Mouse (Mus musculus) bone marrow, adult 2 months (tissue): ENCODE measurements at regions not wholly inside any gene's neighbourhood (a gene's known extent, or its start where the extent isn't known, plus 50 kb on each side); places are given as distances from the start of the nearest gene placed in this dataset.

Experiments used
- H3K27ac ChIP-seq: fragments of 200-500 bp; 2 replicates; pipeline ENCODE4 v1.5.1; 2012; ENCODE audit warnings: low read depth, mild to moderate bottlenecking, control low read depth, inconsistent platforms, low read length; ENCODE audit not compliant: control insufficient read depth, poor library complexity, insufficient read depth
- H3K4me1 ChIP-seq: fragments of 200-500 bp; 2 replicates; pipeline ENCODE4 v1.6.1; 2011; ENCODE audit warnings: low read length; ENCODE audit not compliant: control insufficient read depth, insufficient read depth
- H3K4me3 ChIP-seq: fragments of 200-500 bp; replicated peaks from 2 replicates; pipeline ENCODE3; 2011; ENCODE audit warnings: mild to moderate bottlenecking, low read depth, low read length, control low read depth; ENCODE audit not compliant: control insufficient read depth
- CTCF ChIP-seq: fragments of 200-500 bp; IDR thresholded peaks from 2 replicates; pipeline ENCODE4 v1.5.1; 2011; ENCODE audit warnings: low read length, control low read depth; ENCODE audit not compliant: control insufficient read depth, insufficient read depth
- POLR2A ChIP-seq: fragments of 200-500 bp; IDR thresholded peaks from 2 replicates; pipeline ENCODE4 v1.6.1; 2011; ENCODE audit warnings: low read depth, mild to moderate bottlenecking, control low read depth, low read length, borderline replicate concordance; ENCODE audit not compliant: control insufficient read depth
- WGBS: fragments of 180-500 bp; shearing (Covaris S2); methylation state at CpG from one replicate; pipeline ENCODE4 v1.1.7; 2018; 5-methylcytosine and 5-hydroxymethylcytosine counted together

- TF ChIP-seq POLR2A (no peak), CTCF (no peak)
- Histone ChIP-seq H3K4me1 (no peaks in the 10 kb centered on the region), H3K4me3 (no peak overlapping the region), H3K27ac (no peak overlapping the region)
- 81% methylated on average over 8 of the region's 8 CpGs for WGBS
Observed at GRCm38 (mm10) chr10:44752719-44753390, 224.6 kb upstream of the Prdm1 start.

GRCm38 (mm10) chr10:44751061-44751460, 222.8 kb upstream of the Prdm1 start:
- Histone ChIP-seq H3K27ac (no peak overlapping the region), H3K4me3 (no peak overlapping the region), H3K4me1 (no peaks in the 10 kb centered on the region)
- WGBS: 85% methylated on average over 6 of the region's 6 CpGs
- TF ChIP-seq CTCF (no peak), POLR2A (no peak)

GRCm38 (mm10) chr10:44749206-44749605, 220.9 kb upstream of the Prdm1 start:
- TF ChIP-seq POLR2A (no peak), CTCF (no peak)
- Histone ChIP-seq H3K4me1 (no peaks in the 10 kb centered on the region), H3K27ac (no peak overlapping the region), H3K4me3 (no peak overlapping the region)
- WGBS: 56% methylated on average over 4 of the region's 4 CpGs

GRCm38 (mm10) chr10:44747419-44747818, 219.1 kb upstream of the Prdm1 start:
- 78% methylated on average over 3 of the region's 3 CpGs for WGBS
- TF ChIP-seq POLR2A (no peak), CTCF (no peak)
- Histone ChIP-seq H3K27ac (no peak overlapping the region), H3K4me1 (no peaks in the 10 kb centered on the region), H3K4me3 (no peak overlapping the region)

GRCm38 (mm10) chr10:44744221-44744620, 215.9 kb upstream of the Prdm1 start:
- TF ChIP-seq POLR2A: no peak
- TF ChIP-seq CTCF: no peak
- Histone ChIP-seq H3K27ac (no peak overlapping the region), H3K4me1 (no peaks in the 10 kb centered on the region), H3K4me3 (no peak overlapping the region)
- WGBS: 78% methylated on average over 2 of the region's 2 CpGs

- WGBS: 72% methylated on average over 5 of the region's 5 CpGs
- H3K27ac ChIP-seq: no peak overlapping the region
- TF ChIP-seq CTCF: no peak
- TF ChIP-seq POLR2A: no peak
- H3K4me1 ChIP-seq: no peaks in the 10 kb centered on the region; the same call in 1 of the 2 replicates
- H3K4me3 ChIP-seq: no peak overlapping the region
Observed at GRCm38 (mm10) chr10:44733641-44734040, 205.3 kb upstream of the Prdm1 start.

- Histone ChIP-seq H3K4me3 (no peak overlapping the region), H3K27ac (no peak overlapping the region), H3K4me1 (peaks cover 1% of the 10 kb centered on the region; the same call in 1 of the 2 replicates)
- TF ChIP-seq CTCF (no peak), POLR2A (no peak)
- WGBS: 70% methylated on average over 8 of the region's 8 CpGs
Observed at GRCm38 (mm10) chr10:44730721-44731120, 202.4 kb upstream of the Prdm1 start.

GRCm38 (mm10) chr10:44728963-44729362, 200.7 kb upstream of the Prdm1 start:
- peaks cover 1% of the 10 kb centered on the region; the same call in 1 of the 2 replicates for H3K4me1 ChIP-seq
- WGBS: 23% methylated on average over 4 of the region's 4 CpGs
- no peak overlapping the region for H3K27ac ChIP-seq
- no peak overlapping the region for H3K4me3 ChIP-seq
- TF ChIP-seq POLR2A (no peak), CTCF (no peak)
